Mouse (Mus musculus) inflammation-experienced regulatory T-cells (primary cell): Measurements from ENCODE around the gene Pcsk2. TPM values are rescaled to one million over a fixed set of nuclear protein-coding genes. Genes with fewer than 3 reads are reported as not detected.

Experiments used
- polyA plus RNA-seq, 2 experiments: library from polyadenylated mRNA; unstranded; fragments of 100-300 nt; shearing (Covaris generic); gene quantifications; one replicate each; pipeline ENCODE4 v1.2.1; 2017

Pcsk2 gene
- polyA plus RNA-seq: under 1 TPM; 0.05 to 0.20 TPM

GRCm38 (mm10) chr2:143545758-143546246 lies at the start of gene Pcsk2:
TSS of gene Pcsk2 (plus strand) at chr2:143546156.

GRCm38 (mm10) chr2:143862484-143863231 lies 316.7 kb downstream of the Pcsk2 start, which contains the start of gene Bfsp1:
TSS of gene Bfsp1 (minus strand) at chr2:143863173.

